Mouse (Mus musculus): ENCODE data around the gene Fam83c. TPM values are rescaled to one million over a fixed set of nuclear protein-coding genes. Genes with fewer than 3 reads are reported as not detected.
A peak's percentile ranks its signal among the peaks of the same experiment; 100 is the strongest.

The Fam83c gene
- polyA plus RNA-seq, 1 experiment from 2014 or later: 0.31 TPM

- no peaks in the 10 kb centered on the region; the same call in 1 of the 2 replicates for H3K27me3 ChIP-seq (replicated peaks; ENCODE audit: control insufficient read depth, insufficient read depth, low read length)
- no peak overlapping the region for H3K9ac ChIP-seq (ENCODE audit: low read depth, low read length)
- no peaks in the 10 kb centered on the region for H3K9me3 ChIP-seq (ENCODE audit: control insufficient read depth)
- TF ChIP-seq CTCF (IDR thresholded peaks at IDR 0.05; ENCODE audit: low read depth): no peak
- no peak overlapping the region for H3K4me2 ChIP-seq (replicated peaks; ENCODE audit: low read depth)
- 100% methylated on average over 1 of the region's 1 CpGs for WGBS
- H3K36me3 ChIP-seq (ENCODE audit: control insufficient read depth, insufficient read depth): peaks cover under 1% of the 10 kb centered on the region; the same call in 1 of the 2 replicates
- peaks cover 7% of the 10 kb centered on the region for H3K4me1 ChIP-seq (replicated peaks; ENCODE audit: control insufficient read depth, insufficient read depth, low read length)
- no peak overlapping the region for H3K4me3 ChIP-seq (ENCODE audit: low read depth, low read length)
- no peak for ATAC-seq
- no peak overlapping the region for H3K27ac ChIP-seq (ENCODE audit: low read depth, low read length)
These were observed 18.5 kb downstream of the Fam83c start for GRCm38 (mm10) chr2:155816179-155816578.

DNA sequence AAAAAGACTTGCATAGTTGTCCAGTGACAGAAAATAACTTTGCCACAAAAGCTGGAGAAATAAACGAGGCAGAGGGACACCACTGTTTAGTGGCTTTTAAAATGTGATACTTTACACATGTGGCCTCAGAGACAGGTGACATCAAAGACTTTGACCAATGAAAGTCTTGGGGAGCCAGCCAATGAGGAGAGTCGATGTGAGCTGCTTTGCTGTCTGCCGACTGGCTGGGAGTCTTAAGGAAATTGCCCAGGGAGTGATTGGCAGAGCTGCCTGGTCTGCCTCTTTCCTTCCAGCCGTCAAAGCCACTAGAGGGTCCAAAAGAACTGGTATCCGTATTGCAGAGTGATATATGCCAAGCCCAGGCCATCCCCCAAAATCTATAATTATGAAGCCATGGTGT, 19.8 kb downstream of the Fam83c start:
- H3K27me3 ChIP-seq (replicated peaks; ENCODE audit: control insufficient read depth, insufficient read depth, low read length): no peaks in the 10 kb centered on the region; the same call in 1 of the 2 replicates
- no peak overlapping the region for H3K4me2 ChIP-seq (replicated peaks; ENCODE audit: low read depth)
- H3K4me1 ChIP-seq (replicated peaks; ENCODE audit: control insufficient read depth, insufficient read depth, low read length): peaks cover 7% of the 10 kb centered on the region
- no peaks in the 10 kb centered on the region for H3K9me3 ChIP-seq (ENCODE audit: control insufficient read depth)
- ATAC-seq: no peak
- no peak for TF ChIP-seq CTCF (IDR thresholded peaks at IDR 0.05; ENCODE audit: low read depth)
- H3K27ac ChIP-seq (ENCODE audit: low read depth, low read length): no peak overlapping the region
- 23% methylated on average over 5 of the region's 5 CpGs for WGBS
- no peak overlapping the region for H3K4me3 ChIP-seq (ENCODE audit: low read depth, low read length)
- no peak overlapping the region for H3K9ac ChIP-seq (ENCODE audit: low read depth, low read length)
- H3K36me3 ChIP-seq (ENCODE audit: control insufficient read depth, insufficient read depth): no peaks in the 10 kb centered on the region

- Histone ChIP-seq H3K4me3 (ENCODE audit: low read depth, low read length) (no peak overlapping the region), H3K27me3 (replicated peaks; ENCODE audit: control insufficient read depth, insufficient read depth, low read length) (no peaks in the 10 kb centered on the region; the same call in 1 of the 2 replicates), H3K27ac (ENCODE audit: low read depth, low read length) (no peak overlapping the region), H3K4me2 (replicated peaks; ENCODE audit: low read depth) (no peak overlapping the region), H3K9ac (ENCODE audit: low read depth, low read length) (no peak overlapping the region), H3K4me1 (replicated peaks; ENCODE audit: control insufficient read depth, insufficient read depth, low read length) (no peaks in the 10 kb centered on the region), H3K9me3 (ENCODE audit: control insufficient read depth) (no peaks in the 10 kb centered on the region), H3K36me3 (ENCODE audit: control insufficient read depth, insufficient read depth) (no peaks in the 10 kb centered on the region)
- TF ChIP-seq CTCF (IDR thresholded peaks at IDR 0.05; ENCODE audit: low read depth): no peak
- 80% methylated on average over 4 of the region's 4 CpGs for WGBS
- no peak for ATAC-seq
These were observed 22.0 kb downstream of the Fam83c start for GRCm38 (mm10) chr2:155812637-155813036.

GRCm38 (mm10) chr2:155811821-155812396, 22.7 kb downstream of the Fam83c start:
- Histone ChIP-seq H3K36me3 (ENCODE audit: control insufficient read depth, insufficient read depth) (no peaks in the 10 kb centered on the region), H3K9ac (ENCODE audit: low read depth, low read length) (no peak overlapping the region), H3K27me3 (replicated peaks; ENCODE audit: control insufficient read depth, insufficient read depth, low read length) (no peaks in the 10 kb centered on the region; the same call in 1 of the 2 replicates), H3K27ac (ENCODE audit: low read depth, low read length) (no peak overlapping the region), H3K9me3 (ENCODE audit: control insufficient read depth) (no peaks in the 10 kb centered on the region), H3K4me1 (replicated peaks; ENCODE audit: control insufficient read depth, insufficient read depth, low read length) (no peaks in the 10 kb centered on the region), H3K4me2 (replicated peaks; ENCODE audit: low read depth) (no peak overlapping the region), H3K4me3 (ENCODE audit: low read depth, low read length) (no peak overlapping the region)
- peak; percentile 13; the same call in 1 of the 2 replicates for ATAC-seq
- 47% methylated on average over 16 of the region's 16 CpGs for WGBS
- peak; percentile 92 for TF ChIP-seq CTCF (IDR thresholded peaks at IDR 0.05; ENCODE audit: low read depth)

- H3K27me3 ChIP-seq (replicated peaks; ENCODE audit: control insufficient read depth, insufficient read depth, low read length): no peaks in the 10 kb centered on the region; the same call in 1 of the 2 replicates
- no peak for TF ChIP-seq CTCF (IDR thresholded peaks at IDR 0.05; ENCODE audit: low read depth)
- no peak overlapping the region for H3K4me3 ChIP-seq (ENCODE audit: low read depth, low read length)
- ATAC-seq: no peak
- WGBS: 47% methylated on average over 4 of the region's 4 CpGs
- no peak overlapping the region for H3K4me2 ChIP-seq (replicated peaks; ENCODE audit: low read depth)
- no peaks in the 10 kb centered on the region for H3K9me3 ChIP-seq (ENCODE audit: control insufficient read depth)
- no peak overlapping the region for H3K9ac ChIP-seq (ENCODE audit: low read depth, low read length)
- H3K36me3 ChIP-seq (ENCODE audit: control insufficient read depth, insufficient read depth): no peaks in the 10 kb centered on the region
- peaks cover 8% of the 10 kb centered on the region for H3K4me1 ChIP-seq (replicated peaks; ENCODE audit: control insufficient read depth, insufficient read depth, low read length)
- no peak overlapping the region for H3K27ac ChIP-seq (ENCODE audit: low read depth, low read length)
These were observed 25.0 kb downstream of the Fam83c start for GRCm38 (mm10) chr2:155809620-155810019.

DNA sequence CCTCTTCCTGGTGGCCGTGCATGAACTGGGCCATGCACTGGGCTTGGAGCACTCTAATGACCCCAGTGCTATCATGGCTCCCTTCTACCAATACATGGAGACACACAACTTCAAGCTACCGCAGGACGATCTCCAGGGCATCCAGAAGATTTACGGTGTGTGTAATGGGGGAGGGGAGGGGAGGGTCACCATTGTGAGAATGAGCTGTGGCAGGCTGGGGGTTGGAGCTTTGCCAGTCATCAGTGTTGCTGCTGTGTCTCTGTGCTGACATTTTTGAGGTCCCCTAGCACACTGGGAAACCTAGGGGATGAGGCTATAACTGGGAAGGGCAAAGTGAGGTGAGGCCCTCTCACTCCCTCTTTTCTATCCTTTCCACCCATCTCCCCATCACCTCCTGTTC, 27.2 kb downstream of the Fam83c start:
- Histone ChIP-seq H3K27me3 (replicated peaks; ENCODE audit: control insufficient read depth, insufficient read depth, low read length) (no peaks in the 10 kb centered on the region; the same call in 1 of the 2 replicates), H3K4me1 (replicated peaks; ENCODE audit: control insufficient read depth, insufficient read depth, low read length) (peaks cover 15% of the 10 kb centered on the region), H3K27ac (ENCODE audit: low read depth, low read length) (no peak overlapping the region), H3K9ac (ENCODE audit: low read depth, low read length) (no peak overlapping the region), H3K4me3 (ENCODE audit: low read depth, low read length) (no peak overlapping the region), H3K36me3 (ENCODE audit: control insufficient read depth, insufficient read depth) (no peaks in the 10 kb centered on the region), H3K9me3 (ENCODE audit: control insufficient read depth) (no peaks in the 10 kb centered on the region), H3K4me2 (replicated peaks; ENCODE audit: low read depth) (no peak overlapping the region)
- ATAC-seq: no peak
- 45% methylated on average over 4 of the region's 4 CpGs for WGBS
- no peak for TF ChIP-seq CTCF (IDR thresholded peaks at IDR 0.05; ENCODE audit: low read depth)
